Mouse (Mus musculus) limb, embryonic 15.5 days (tissue): Measurements from ENCODE around the gene Mtmr2. TPM values are rescaled to one million over a fixed set of nuclear protein-coding genes. Genes with fewer than 3 reads are reported as not detected.

Source experiments
- ATAC-seq: fragments of 200-750 bp; cut with Nextera tagmentation; 2 replicates; pipeline ENCODE4 v1.8.0; 2017; ENCODE audit warnings: low read depth, moderate TSS enrichment; ENCODE audit not compliant: insufficient number of reproducible peaks, low FRiP score, low TSS enrichment
- H3K27ac ChIP-seq: fragments of 300-500 bp; sonication (generic); 2 replicates; pipeline ENCODE4 v1.5.1; 2015; ENCODE audit warnings: moderate library complexity, mild to moderate bottlenecking, inconsistent platforms
- H3K27me3 ChIP-seq: fragments of 300-500 bp; sonication (generic); 2 replicates; pipeline ENCODE4 v1.6.1; 2015; ENCODE audit warnings: inconsistent platforms
- H3K36me3 ChIP-seq: fragments of 300-500 bp; sonication (generic); 2 replicates; pipeline ENCODE4 v1.6.1; 2015; ENCODE audit warnings: inconsistent platforms
- H3K4me1 ChIP-seq: fragments of 300-500 bp; sonication (generic); 2 replicates; pipeline ENCODE4 v1.6.1; 2015; ENCODE audit warnings: inconsistent platforms
- H3K4me2 ChIP-seq: fragments of 300-500 bp; sonication (generic); 2 replicates; pipeline ENCODE4 v1.6.1; 2015; ENCODE audit warnings: mild to moderate bottlenecking, inconsistent platforms
- H3K4me3 ChIP-seq: fragments of 300-500 bp; sonication (generic); 2 replicates; pipeline ENCODE4 v1.5.1; 2015; ENCODE audit warnings: mild to moderate bottlenecking, inconsistent platforms
- H3K9ac ChIP-seq: fragments of 300-500 bp; sonication (generic); 2 replicates; pipeline ENCODE4 v1.6.1; 2015; ENCODE audit warnings: inconsistent platforms
- H3K9me3 ChIP-seq: fragments of 300-500 bp; sonication (generic); 2 replicates; pipeline ENCODE4 v1.6.1; 2016; ENCODE audit warnings: inconsistent platforms
- WGBS: fragments of 180-500 bp; shearing (Covaris S2); methylation state at CpG from one replicate; pipeline ENCODE4 v1.1.7; 2015; 5-methylcytosine and 5-hydroxymethylcytosine counted together
- polyA plus RNA-seq: library from polyadenylated mRNA; unstranded; fragments of >200 nt; fragmentation: Nextera tagmentation; extraction: Ambion mirVana; gene quantifications from 2 replicates; pipeline ENCODE4 v1.2.1, GENCODE M21; 2015

Mtmr2 gene
- polyA plus RNA-seq, 1 experiment from 2014 or later: 76.1 TPM

DNA sequence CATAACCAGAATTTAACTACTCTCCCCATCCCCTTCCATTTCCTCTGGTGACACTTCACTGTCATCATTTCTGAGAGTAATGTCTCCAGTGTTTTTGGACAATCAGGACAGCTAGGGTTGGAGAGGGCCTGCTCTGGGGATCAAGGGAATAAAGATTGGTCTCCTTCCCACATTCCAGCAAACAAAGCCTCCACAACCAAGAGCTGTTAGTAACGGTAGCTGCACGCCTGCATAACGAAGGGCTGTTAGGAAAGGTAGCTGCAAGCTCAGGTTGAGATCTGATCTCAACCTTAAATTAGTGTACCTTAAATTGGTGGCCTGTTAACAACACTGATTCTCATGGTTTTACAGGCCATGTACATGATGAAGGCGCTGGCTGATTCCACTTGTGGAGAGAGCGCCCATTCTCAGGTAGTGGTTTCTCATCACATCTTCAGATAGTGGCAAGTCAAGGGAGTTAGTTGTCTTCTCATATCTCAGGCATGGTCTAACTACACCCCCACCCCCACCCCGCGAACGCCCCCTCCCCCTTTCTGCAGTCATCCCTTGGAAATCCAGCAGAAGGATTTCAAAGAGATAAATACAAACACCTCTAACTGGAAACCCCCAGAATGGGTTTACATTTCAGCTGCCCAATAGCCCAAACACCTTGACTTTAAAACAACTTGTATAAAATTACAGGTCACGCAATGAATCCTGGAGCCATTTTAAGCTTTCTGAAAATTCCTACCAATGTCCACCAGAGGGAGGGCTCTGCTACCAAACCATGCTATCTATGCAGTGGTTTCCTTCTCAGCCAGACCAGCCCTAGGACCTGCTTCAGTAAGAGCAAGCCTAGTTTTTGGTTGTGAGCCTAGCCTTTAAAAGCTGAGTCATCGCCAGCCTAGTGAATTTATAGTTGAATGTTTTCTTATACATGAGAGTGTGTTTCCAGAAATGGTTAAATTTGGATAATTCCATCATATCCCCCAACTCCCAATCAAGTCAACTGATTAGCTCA is 100.6 kb downstream of the Mtmr2 start:
- no peak overlapping the region for H3K4me3 ChIP-seq
- no peaks in the 10 kb centered on the region for H3K27me3 ChIP-seq
- H3K4me2 ChIP-seq: no peak overlapping the region
- H3K9me3 ChIP-seq: no peaks in the 10 kb centered on the region
- no peak overlapping the region for H3K27ac ChIP-seq
- peaks cover 14% of the 10 kb centered on the region for H3K36me3 ChIP-seq
- WGBS: 69% methylated on average over 10 of the region's 10 CpGs
- H3K9ac ChIP-seq: no peak overlapping the region
- no peak for ATAC-seq
- no peaks in the 10 kb centered on the region for H3K4me1 ChIP-seq

DNA sequence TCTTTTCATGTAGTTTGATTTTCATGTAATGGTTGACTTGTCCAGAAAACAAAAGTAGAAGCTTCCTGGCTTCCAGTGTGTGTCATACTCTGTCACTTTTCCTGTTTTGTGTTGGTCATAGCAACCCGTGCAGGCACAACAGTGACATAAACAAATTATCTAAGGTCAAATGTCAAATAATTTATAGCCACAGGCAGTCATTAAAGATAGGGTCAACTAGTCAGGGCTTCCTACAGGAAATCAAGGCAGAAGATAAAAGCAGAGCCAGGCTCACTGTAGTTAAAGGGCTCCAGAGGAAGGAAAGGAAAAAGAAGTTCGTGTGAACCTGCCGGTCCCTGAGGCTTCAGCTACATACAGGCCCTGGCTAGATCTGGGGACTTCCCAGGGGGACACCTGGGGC is 105.7 kb downstream of the Mtmr2 start:
- no peaks in the 10 kb centered on the region for H3K27me3 ChIP-seq
- H3K9ac ChIP-seq: no peak overlapping the region
- ATAC-seq: no peak
- no peak overlapping the region for H3K27ac ChIP-seq
- no peak overlapping the region for H3K4me2 ChIP-seq
- H3K4me3 ChIP-seq: no peak overlapping the region
- H3K4me1 ChIP-seq: no peaks in the 10 kb centered on the region
- H3K9me3 ChIP-seq: no peaks in the 10 kb centered on the region
- WGBS: 23% methylated on average over 3 of the region's 3 CpGs
- no peaks in the 10 kb centered on the region for H3K36me3 ChIP-seq

Other genes with a start within 250 kb of the Mtmr2 start
- gene Cep57, start 78.7 kb downstream of the Mtmr2 start, polyA plus RNA-seq: 41.9 and 47.8 TPM in 2 replicates
- 19.1 and 21.4 TPM in 2 replicates for gene Fam76b, start 79.3 kb downstream of the Mtmr2 start, polyA plus RNA-seq